Mouse (Mus musculus): Measurements from ENCODE around the gene Shd.

Gene Shd

GRCm38 (mm10) chr17:55959946-55960740, 10.1 kb upstream of the Shd start:
- no peak for DNase-seq (ENCODE audit: low spot score)

GRCm38 (mm10) chr17:55960791-55961190, 9.5 kb upstream of the Shd start:
- DNase-seq (ENCODE audit: low spot score), result no peak

DNA sequence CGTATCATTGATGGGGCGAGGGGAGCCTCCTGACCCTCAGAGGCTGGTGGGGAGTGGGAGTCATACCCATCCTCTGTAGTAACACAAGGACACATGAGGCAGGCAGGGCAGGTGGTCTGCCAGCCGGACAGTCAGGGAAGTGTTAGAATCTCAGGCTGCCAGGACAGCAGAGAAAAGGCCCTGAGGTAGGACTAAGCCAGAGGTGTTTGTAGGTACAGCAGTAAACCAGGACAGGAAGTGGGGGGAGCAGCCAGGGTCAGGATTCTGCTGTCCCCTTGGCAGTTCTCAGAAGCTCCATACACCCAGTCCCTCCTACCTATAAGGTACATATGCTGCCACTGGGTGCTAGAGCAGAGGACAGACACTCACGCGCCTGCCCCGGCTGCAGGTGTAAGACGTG, 8.6 kb upstream of the Shd start:
- DNase-seq (ENCODE audit: low spot score), result no peak

DNA sequence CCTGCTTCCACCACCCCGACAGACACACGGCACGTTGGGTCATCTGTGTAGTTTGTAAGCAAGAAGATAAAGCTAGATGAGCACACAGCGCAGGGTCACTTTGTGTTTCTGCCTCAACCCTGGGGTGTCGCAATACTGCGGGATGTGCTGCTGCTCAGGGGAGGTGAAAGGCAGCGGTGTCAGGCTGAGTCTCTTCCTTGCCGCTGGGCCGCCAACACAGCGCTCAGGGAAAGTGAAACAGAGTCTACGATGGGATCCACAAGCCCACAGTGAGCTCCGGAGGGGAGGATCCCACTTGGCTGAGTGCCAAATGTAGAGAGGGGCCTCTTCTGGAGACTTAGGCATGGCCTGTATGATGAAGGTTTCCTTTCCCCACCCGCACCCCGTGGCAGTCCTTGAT, 7.1 kb upstream of the Shd start:
- DNase-seq (ENCODE audit: low spot score), result no peak

- DNase-seq (ENCODE audit: low spot score), result no peak
Measured at GRCm38 (mm10) chr17:55964496-55964895, 5.8 kb upstream of the Shd start.

DNA sequence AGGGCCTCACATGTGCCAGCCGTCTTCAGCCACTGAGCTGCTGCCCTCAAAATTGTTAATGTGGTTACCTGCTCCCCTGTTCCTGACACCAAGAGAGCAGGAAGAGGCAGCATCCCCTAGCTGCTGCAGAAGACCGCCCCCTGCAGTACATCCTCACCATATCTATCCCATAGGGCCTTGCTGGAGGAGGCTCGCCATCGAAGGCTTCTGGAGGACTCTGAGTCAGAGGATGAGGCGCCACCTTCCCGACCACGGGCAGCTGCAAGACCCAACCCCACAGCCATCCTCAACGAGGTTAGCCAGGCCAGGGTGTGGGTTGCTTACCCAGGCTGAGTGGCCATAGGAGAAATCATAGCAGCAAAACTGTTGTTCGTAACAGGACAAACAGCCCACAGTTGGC, 5.3 kb upstream of the Shd start:
- DNase-seq (ENCODE audit: low spot score), result no peak

GRCm38 (mm10) chr17:55967186-55967585, 3.1 kb upstream of the Shd start:
- no peak for DNase-seq (ENCODE audit: low spot score)

DNA sequence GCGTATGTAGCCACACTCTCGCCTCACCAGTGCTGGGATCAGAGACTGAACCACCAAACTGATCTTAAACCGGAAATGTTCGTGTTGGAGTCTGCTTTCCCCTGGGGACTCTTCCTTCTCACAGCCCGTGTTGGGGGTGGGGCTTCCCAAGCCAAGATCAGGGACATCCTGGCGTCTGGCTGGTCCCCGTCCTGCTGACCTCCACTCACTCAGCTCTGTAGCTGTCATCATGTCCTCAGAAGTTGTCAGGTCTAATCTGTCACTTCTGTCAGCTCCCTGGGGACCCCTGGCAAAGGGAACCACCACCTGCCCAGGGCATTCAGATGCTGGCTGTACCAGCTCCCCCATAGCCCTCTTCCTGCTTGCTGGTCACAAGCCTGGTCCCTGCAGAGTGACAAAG, 2.1 kb upstream of the Shd start:
- no peak for DNase-seq (ENCODE audit: low spot score)

- DNase-seq (ENCODE audit: low spot score), result no peak
Measured at GRCm38 (mm10) chr17:55969560-55969959, 707 bp upstream of the Shd start.

- no peak for DNase-seq (ENCODE audit: low spot score)
Measured at GRCm38 (mm10) chr17:55971453-55971852, 1.2 kb downstream of the Shd start.

DNA sequence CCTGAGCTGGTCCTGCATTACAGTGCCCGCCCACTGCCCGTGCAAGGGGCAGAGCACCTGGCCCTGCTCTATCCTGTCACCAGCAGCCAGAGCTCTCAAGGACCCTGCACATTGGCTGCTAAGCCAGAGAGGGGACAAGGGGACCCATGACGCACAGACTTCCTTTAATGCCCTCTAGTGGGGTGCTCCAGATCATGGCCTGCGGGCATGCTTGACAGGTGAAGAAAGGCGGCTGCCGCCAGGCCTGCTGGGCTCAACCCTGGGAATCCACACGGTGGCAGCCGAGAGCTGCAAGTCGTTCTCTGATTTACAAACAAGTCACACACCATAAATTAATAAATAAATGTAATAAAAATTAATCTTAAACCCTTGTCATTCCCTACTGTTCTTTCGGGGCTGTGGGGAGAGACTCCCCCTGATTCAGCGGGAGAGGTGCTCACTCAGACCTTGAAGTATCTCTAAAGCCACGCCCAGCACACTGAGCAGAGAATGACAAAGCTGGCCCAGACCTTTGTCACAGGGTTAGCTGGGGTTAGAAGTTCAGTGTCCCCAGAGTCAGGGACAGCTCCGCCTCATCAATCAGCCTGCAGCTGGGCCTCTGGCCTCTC, 6.1 kb downstream of the Shd start:
- no peak for DNase-seq (ENCODE audit: low spot score)

DNA sequence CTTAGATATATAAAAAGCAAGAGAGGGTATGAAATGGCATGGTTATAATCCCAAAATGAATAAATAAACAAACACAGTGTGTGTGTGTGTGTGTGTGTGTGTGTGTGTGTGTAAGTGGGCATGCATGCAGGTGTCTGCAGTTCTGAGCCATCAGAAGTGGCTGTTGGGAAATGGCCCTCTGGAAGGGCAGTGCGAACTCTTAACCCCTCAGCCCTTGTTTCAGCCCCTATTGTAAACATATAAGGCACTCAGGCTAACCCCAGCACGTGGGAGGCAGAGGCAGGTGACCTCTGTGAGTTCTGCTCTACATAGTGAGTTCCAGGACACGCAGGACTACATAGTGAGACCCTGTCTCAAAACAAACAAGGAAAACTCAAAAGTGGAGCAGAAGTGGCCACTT, 7.0 kb downstream of the Shd start:
- DNase-seq (ENCODE audit: low spot score), result no peak

DNA sequence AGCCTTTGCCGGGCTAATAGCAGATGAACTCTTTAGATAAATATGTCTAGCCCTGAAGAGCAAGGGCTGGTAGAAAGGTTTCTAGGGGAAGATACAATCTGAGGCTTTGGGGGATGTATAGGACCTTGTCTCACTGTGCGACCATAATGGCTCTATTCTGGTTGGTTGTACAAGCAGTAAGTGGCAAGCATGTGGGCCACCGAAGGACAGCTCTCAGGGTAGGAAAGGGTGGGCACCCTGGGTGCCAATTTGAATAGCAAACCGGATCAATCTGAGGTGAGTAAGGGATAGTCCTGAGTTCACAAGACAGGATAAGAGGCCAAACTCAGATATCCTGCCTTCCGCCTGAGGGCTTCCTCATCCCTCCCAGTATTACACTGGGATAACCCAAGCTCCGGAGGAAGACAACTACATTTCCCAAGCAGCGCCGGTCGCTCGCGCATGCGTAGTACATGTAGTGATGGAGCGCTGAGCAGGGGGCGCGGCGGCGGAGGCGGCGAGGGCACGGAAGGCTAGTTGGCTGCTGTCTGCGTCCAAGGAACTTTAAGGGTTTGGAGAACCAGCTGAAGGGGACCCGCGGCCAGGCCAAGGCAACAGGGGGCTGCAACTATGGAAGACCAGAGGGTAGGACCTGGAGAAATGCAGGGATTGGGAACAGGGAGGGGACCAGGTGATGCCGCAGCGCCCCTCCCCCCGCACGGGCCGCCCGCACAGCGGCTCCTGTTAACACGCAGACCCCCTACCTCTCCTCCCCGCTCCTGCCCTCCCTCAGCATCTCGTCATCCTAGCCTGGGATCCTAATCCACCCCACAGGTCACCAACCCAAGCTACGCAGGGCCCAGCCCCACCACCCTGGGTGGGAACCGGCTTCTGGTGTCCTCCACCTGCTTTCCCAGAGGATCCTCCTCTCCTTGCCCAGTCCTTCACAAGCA, 16.0 kb downstream of the Shd start, which contains the start of gene Fsd1:
Gene Fsd1 (plus strand): TSS at position 480 of the 932 bp plus-strand sequence.
- no peak for DNase-seq (ENCODE audit: low spot score)

- no peak for DNase-seq (ENCODE audit: low spot score)
Measured at GRCm38 (mm10) chr17:55990278-55990898, 20.1 kb downstream of the Shd start.

DNA sequence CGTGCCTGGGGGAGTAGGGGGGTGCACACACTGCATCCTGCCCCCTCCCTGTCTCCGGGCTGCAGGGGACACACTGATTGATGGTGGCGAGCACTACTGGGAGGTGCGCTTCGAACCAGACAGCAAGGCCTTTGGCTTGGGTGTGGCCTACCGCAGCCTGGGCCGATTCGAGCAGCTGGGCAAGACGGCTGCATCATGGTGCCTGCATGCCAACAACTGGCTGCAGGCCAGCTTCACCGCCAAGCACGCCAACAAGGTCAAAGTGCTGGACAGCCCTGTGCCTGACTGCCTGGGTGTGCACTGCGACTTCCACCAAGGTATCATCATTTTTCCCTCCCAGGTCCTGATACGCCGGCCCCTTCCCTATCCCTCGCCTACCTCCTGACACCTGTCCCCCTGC, 25.7 kb downstream of the Shd start:
- no peak for DNase-seq (ENCODE audit: low spot score)

DNA sequence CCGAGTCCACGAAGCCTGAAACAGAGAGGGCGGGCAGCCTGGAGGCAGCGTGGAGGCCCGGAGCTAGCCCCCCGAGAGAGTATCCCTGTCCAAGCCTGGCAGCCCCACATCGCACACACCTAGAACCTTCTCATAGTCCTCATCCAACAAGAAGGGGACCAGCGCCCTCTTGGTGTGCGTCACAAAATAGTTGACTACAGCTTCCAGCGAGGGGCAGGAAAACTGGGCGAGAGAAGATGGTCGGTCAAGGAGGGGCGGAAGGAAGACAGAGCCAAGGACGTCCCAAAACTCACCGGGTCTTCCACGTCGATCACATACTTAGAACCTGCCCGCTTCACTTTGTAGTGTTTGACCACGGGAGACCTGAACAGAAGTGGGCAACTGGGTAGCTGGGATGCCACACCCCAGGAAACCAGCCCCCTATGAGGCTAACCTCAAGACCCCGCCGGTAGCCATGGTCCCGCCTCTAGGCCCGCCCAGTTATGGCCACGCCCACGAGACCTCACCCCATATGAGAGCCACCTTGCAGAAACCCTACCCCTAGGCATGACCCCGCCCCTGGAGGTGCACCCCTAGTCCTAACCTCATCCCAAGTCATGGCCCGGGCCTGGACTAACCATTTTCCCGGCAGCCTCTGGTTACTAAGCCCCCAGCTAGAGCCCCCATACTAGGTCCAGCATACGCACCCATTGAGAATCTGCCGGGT, 29.7 kb downstream of the Shd start:
- DNase-seq (ENCODE audit: low spot score), result no peak

- no peak for DNase-seq (ENCODE audit: low spot score)
Measured at GRCm38 (mm10) chr17:56003000-56003399, 32.7 kb downstream of the Shd start.

DNA sequence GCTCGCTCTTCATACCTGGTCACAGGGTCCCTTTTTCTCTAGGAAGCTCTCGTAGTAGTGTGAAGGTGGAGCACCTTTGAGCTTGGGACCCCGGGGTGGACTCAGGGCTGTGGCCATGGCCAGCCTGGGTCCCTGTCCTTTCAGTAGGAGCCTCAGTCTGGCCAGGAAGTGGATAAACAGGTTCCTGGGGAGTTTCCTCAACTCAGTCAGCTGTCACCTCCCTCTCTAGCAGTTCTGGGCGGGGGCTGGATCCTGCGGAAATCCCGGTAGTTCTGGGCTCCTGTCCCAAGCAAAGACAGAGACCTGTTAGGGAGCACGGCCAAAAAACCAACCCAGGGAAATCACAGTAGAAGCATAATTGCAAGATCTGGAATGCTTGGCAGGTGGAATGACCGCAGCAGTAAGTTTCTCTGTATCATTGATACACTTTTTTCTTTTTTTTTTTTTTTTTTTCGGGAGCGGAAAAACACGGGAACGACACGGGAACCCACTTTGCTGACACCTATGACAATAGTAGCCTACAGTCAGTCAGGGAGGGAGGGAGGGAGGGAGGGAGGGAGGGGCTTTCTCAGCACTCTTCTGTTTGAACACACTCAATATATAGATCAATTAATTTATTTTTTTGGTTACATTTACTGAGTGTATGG, 35.3 kb downstream of the Shd start, which contains the start of the genes Stap2 and Mpnd:
Gene Stap2 (minus strand): TSS at position 170 of the 647 bp plus-strand sequence.
Gene Mpnd (plus strand): TSS at position 297 of the 647 bp plus-strand sequence.
- no peak for DNase-seq (ENCODE audit: low spot score)

DNA sequence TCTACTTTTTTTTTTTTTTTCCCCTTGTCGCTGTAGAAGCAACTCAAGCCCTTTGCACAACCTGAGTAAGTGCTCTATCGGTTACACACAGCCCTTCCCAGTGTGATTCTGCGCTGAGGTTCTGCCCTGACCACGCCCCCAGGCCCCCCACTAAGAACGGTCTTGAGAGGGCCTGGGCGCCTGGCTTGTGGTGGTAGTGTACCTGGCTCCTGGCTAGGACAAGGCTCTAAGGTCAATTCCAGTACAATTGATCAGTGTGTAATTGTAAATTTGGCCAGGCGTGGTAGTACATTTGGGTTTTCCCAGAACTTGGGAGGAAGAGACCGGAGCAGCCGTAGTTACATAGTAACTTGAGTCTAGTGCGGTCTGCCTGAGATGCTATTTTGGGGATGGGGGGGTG, 36.7 kb downstream of the Shd start:
- no peak for DNase-seq (ENCODE audit: low spot score)

DNA sequence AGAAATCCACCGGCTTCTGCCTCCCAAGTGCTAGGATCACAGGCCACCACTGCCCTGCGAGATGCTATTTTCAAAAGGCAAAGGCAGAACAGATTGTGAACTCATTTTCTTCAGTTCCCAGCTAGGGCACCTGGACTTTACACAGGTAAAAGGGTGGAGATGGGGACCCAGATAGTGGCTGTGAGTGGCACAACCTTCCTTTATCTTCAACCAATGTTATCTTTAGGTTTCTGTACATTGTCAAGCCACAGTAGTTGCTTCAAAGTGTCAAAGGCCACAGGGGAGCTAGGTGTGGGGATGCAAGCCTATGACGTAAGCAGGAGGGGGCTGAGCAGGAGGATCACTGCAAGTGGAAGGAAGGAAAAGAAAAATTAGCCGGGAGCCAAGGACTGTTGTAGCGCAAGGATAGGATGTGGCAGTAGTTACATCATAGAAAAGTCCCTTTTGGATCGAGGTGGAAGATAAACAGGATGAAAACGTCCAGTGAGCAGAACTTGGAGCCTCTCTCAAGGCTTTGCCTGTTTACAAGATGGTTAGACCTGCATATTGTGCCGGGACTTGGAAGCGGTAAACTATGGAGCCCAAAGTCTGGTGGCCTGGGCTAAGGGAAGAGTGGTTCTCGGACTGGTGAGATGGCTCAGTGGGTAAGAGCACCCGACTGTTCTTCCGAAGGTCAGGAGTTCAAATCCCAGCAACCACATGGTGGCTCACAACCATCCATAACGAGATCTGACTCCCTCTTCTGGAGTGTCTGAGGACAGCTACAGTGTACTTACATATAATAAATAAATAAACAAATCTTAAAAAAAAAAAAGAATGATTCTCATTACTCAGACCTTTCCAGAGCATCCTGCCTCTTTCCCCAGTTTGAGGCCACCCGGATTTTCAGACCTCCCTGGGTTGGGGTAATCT, 37.4 kb downstream of the Shd start:
- DNase-seq (ENCODE audit: low spot score), result no peak

Data from left cerebral cortex, adult 11 months (tissue).